Mouse (Mus musculus) olfactory bulb, adult 2 months (tissue): Measurements from ENCODE around the gene Trim34a. TPM values are rescaled to one million over a fixed set of nuclear protein-coding genes. Genes with fewer than 3 reads are reported as not detected.
"Not testable (repeated sequence)": the region's sequence is repeated elsewhere in the genome, so short reads cannot be mapped to it uniquely, and the experiment has no call there.

Experiments
- H3K27ac ChIP-seq: fragments of 200-500 bp; 2 replicates; pipeline ENCODE4 v1.5.1; 2012; ENCODE audit warnings: low read depth, low read length; ENCODE audit not compliant: insufficient read depth
- H3K4me1 ChIP-seq: fragments of 200-500 bp; 2 replicates; pipeline ENCODE4 v1.6.1; 2012; ENCODE audit warnings: low read length; ENCODE audit not compliant: control insufficient read depth, insufficient read depth
- H3K4me3 ChIP-seq: fragments of 200-500 bp; 2 replicates; pipeline ENCODE4 v1.5.1; 2012; ENCODE audit warnings: mild to moderate bottlenecking, low read depth, low read length, moderate library complexity; ENCODE audit not compliant: insufficient read depth
- CTCF ChIP-seq: fragments of 200-500 bp; IDR thresholded peaks from 2 replicates; pipeline ENCODE4 v1.5.1; 2012; ENCODE audit warnings: low read depth, mild to moderate bottlenecking, low read length, moderate library complexity; ENCODE audit not compliant: insufficient read depth
- POLR2A ChIP-seq: fragments of 200-500 bp; IDR thresholded peaks from 2 replicates; pipeline ENCODE4 v1.6.1; 2012; ENCODE audit warnings: mild to moderate bottlenecking, low read depth, low read length, moderate library complexity; ENCODE audit not compliant: insufficient read depth
- WGBS: fragments of 180-500 bp; shearing (Covaris S2); methylation state at CpG from one replicate; pipeline ENCODE4 v1.1.7; 2018; 5-methylcytosine and 5-hydroxymethylcytosine counted together
- polyA plus RNA-seq: library from polyadenylated mRNA; stranded (reverse); fragments of >200 nt; gene quantifications from 2 replicates; pipeline ENCODE4 v1.2.4, GENCODE M21; 2012; ENCODE audit warnings: low replicate concordance; ENCODE audit not compliant: missing spikeins, insufficient read depth, insufficient read length

The Trim34a gene
- polyA plus RNA-seq, 1 experiment = not detected

DNA sequence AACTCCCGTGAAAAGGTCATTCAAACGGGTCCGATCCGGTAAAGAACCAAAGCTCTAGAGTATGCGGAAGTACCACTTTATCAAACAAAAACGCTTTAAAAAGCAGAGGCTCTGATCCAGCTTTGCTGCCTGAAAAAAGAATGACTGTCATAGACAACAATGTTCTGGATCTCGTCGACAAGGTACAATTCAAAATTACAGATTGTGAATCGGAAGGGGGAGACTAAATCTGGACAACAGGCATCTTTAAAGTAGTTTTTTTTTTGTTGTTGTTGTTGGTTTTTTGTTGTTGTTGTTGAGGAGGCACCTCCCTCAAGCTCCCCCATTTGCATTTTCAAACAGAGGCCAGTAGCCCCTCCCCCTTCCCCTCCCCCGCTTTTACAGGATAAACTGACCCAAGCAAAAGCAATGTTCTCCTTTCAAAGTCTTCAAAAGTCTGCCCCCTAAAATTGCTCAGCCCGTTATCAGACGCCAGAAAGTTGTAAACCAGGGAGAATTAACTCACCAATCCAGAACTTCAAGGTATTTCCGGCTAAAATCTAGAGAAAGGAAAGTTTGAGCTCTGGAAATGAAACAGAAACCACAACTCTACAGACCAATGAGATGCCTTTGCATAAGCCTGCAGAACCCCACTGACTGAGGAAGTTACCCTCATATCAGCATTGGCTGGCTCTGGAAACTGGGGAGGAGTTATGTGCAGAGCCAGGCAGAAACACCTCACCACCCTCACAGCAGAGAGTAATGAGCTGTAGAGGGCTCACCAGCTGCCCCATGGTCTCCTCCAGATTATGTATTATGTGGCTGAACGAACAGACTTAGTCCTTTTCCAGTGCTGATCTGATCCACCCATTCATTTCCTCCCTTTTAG lies 43.6 kb downstream of the Trim34a start, which contains the start of gene Trim5:
Gene Trim5 (minus strand): TSS at position 519 of the 868 bp plus-strand sequence.
- H3K27ac ChIP-seq, H3K4me3 ChIP-seq, H3K4me1 ChIP-seq: not testable (repeated sequence)
- WGBS = 35% methylated on average over 14 of the region's 14 CpGs

DNA sequence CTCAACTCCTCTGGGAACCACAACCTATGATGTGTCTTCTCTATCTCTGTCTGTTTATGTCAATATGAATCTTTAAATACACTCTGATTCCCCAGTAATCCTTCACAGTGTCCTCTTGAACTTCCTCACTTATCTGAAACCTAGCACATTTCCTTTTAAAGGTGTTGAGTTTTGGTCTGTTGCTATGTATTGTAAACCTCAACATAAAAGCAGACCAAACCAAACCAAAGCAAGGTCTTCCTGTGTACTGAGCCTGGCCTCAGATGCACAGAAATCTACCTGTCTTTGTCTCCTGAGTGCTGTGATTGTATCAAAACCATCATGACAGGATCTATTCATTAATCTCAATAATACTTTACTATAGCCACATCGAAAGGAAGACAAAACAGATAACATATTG lies 46.4 kb downstream of the Trim34a start:
- Histone ChIP-seq H3K4me3 (no peak overlapping the region), H3K27ac (no peak overlapping the region), H3K4me1 (no peaks in the 10 kb centered on the region)
- TF ChIP-seq CTCF (no peak), POLR2A (no peak)
- WGBS = 82% methylated on average over 1 of the region's 1 CpGs

DNA sequence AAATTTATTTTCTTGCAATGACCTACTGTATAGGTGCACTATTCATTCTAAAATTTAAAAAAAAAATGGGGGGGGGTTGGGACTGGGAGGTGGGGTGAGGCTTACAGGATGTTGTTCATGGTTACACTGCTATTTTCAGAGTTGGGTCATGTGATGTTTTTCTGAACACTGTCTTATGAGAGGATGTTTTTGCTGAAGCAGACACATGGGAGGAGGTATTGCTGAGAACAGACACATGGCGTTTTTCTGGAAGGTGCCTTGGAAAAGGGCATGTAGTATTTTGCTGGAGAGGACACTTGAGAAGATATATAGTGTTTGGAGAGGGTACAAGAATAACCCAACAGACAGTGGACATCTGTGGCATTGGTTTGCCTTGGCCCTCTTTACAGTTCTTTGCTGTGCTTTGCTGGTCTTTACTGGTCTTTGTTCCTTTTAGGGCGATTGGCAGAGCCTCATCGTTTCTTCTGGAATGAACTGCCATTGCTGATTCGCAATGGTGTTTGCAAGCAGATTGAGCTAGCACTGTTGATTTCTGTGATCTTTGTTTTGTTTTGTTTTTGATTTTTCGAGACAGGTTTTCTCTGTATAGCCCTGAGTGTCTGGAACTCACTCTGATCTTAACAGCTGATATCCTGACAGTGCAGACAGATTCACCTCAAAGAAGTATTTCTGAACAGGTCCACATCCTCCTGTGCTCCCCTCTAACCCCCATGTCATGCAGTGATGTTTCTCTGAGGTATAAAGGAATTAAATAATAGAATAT lies 47.6 kb downstream of the Trim34a start:
- WGBS = 79% methylated on average over 5 of the region's 5 CpGs
- H3K4me1 ChIP-seq = no peaks in the 10 kb centered on the region
- H3K4me3 ChIP-seq = no peak overlapping the region
- no peak overlapping the region for H3K27ac ChIP-seq
- TF ChIP-seq CTCF (no peak), POLR2A (no peak)

Other genes starting within 250 kb of the Trim34a start
- gene Olfr638, start 245.7 kb upstream of the Trim34a start, polyA plus RNA-seq = not detected in 2 replicates
- not detected in 2 replicates for gene Olfr639, start 227.2 kb upstream of the Trim34a start, polyA plus RNA-seq
- not detected in 2 replicates for gene Olfr640, start 218.9 kb upstream of the Trim34a start, polyA plus RNA-seq
- not detected in 2 replicates for gene Olfr641, start 209.0 kb upstream of the Trim34a start, polyA plus RNA-seq
- not detected in 2 replicates for gene Olfr642, start 191.8 kb upstream of the Trim34a start, polyA plus RNA-seq
- not detected in 2 replicates for gene 4930516K23Rik, start 183.0 kb upstream of the Trim34a start, polyA plus RNA-seq
- gene Olfr644, start 172.6 kb upstream of the Trim34a start, polyA plus RNA-seq = not detected in 2 replicates
- not detected in 2 replicates for gene Olfr645, start 159.0 kb upstream of the Trim34a start, polyA plus RNA-seq
- gene Olfr646, start 139.6 kb upstream of the Trim34a start, polyA plus RNA-seq = not detected in 2 replicates
- gene Ubqln5, start 114.6 kb upstream of the Trim34a start, polyA plus RNA-seq = not detected in 2 replicates
- gene Olfr643, start 107.1 kb upstream of the Trim34a start, polyA plus RNA-seq = not detected in 2 replicates
- gene Ubqln3, start 101.2 kb upstream of the Trim34a start, polyA plus RNA-seq = not detected in 2 replicates
- not detected in 2 replicates for gene Ubqlnl, start 93.9 kb upstream of the Trim34a start, polyA plus RNA-seq
- gene Olfm5, start 79.6 kb upstream of the Trim34a start, polyA plus RNA-seq = not detected in 2 replicates
- not detected in 2 replicates for gene Olfr648, start 61.1 kb upstream of the Trim34a start, polyA plus RNA-seq
- gene Olfr649, start 48.5 kb upstream of the Trim34a start, polyA plus RNA-seq = not detected in 2 replicates
- gene Trim6, start 25.7 kb upstream of the Trim34a start, polyA plus RNA-seq = not detected in 2 replicates
- not detected in 2 replicates for gene Trim5, start 43.6 kb downstream of the Trim34a start, polyA plus RNA-seq
- gene Trim12a, start 71.0 kb downstream of the Trim34a start, polyA plus RNA-seq = not detected in 2 replicates
- gene Trim34b, start 85.0 kb downstream of the Trim34a start, polyA plus RNA-seq = not detected in 2 replicates
- gene Trim12c, start 108.9 kb downstream of the Trim34a start, polyA plus RNA-seq = not detected in 2 replicates
- not detected in 2 replicates for gene Trim30b, start 125.4 kb downstream of the Trim34a start, polyA plus RNA-seq
- gene Trim30c, start 156.4 kb downstream of the Trim34a start, polyA plus RNA-seq = not detected in 2 replicates
- not detected in 2 replicates for gene Trim30a, start 220.7 kb downstream of the Trim34a start, polyA plus RNA-seq